Mouse (Mus musculus) C2C12 (cell line): ENCODE data around the gene Gm44805. TPM values are rescaled to one million over a fixed set of nuclear protein-coding genes. Genes with fewer than 3 reads are reported as not detected.

Experiments used
- H3K27me3 ChIP-seq: one replicate; pipeline ENCODE4 v1.6.1; 2011; ENCODE audit not compliant: control insufficient read depth, insufficient read depth, insufficient read length
- H3K36me3 ChIP-seq: one replicate; pipeline ENCODE4 v1.6.1; 2011; ENCODE audit not compliant: control insufficient read depth, insufficient read depth
- H3K4me3 ChIP-seq: one replicate; pipeline ENCODE4 v1.5.1; 2011; ENCODE audit warnings: mild to moderate bottlenecking, control low read depth; ENCODE audit not compliant: poor library complexity, insufficient read depth, severe bottlenecking
- H3K79me2 ChIP-seq: one replicate; pipeline ENCODE4 v1.6.1; 2011; ENCODE audit not compliant: control insufficient read depth, insufficient read depth
- H3K79me3 ChIP-seq: one replicate; pipeline ENCODE4 v1.6.1; 2011; ENCODE audit warnings: low read depth, control low read depth
- H3ac ChIP-seq: one replicate; pipeline ENCODE3; 2011; ENCODE audit warnings: low read depth; ENCODE audit not compliant: control insufficient read depth, insufficient read length
- CEBPB ChIP-seq: IDR thresholded peaks from one replicate; pipeline ENCODE4 v1.6.1; 2011; ENCODE audit warnings: low read depth, mild to moderate bottlenecking, control low read depth, moderate library complexity
- CTCF ChIP-seq: IDR thresholded peaks from one replicate; pipeline ENCODE4 v1.5.1; 2011; ENCODE audit not compliant: control insufficient read depth, insufficient read depth, insufficient read length
- FOSL1 ChIP-seq: IDR thresholded peaks from one replicate; pipeline ENCODE4 v1.8.0; 2011; ENCODE audit warnings: mild to moderate bottlenecking, low read length; ENCODE audit not compliant: poor library complexity, insufficient read depth, severe bottlenecking
- MAX ChIP-seq: IDR thresholded peaks from one replicate; pipeline ENCODE4 v1.6.1; 2011; ENCODE audit warnings: mild to moderate bottlenecking, control low read depth
- MYOD1 ChIP-seq: IDR thresholded peaks from one replicate; pipeline ENCODE4 v1.6.1; 2011; ENCODE audit warnings: low read depth; ENCODE audit not compliant: control insufficient read depth, insufficient read length
- MYOG ChIP-seq: IDR thresholded peaks from one replicate; pipeline ENCODE4 v1.6.1; 2011; ENCODE audit not compliant: control insufficient read depth, insufficient read length; ENCODE audit errors: extremely low read depth
- USF1 ChIP-seq: IDR thresholded peaks from one replicate; pipeline ENCODE4 v1.6.1; 2011; ENCODE audit warnings: low read depth, mild to moderate bottlenecking, control low read depth, moderate library complexity
- polyA plus RNA-seq: library from polyadenylated mRNA; unstranded; fragments of >200 nt; fragmentation: generic; extraction: Trizol; gene quantifications from one replicate; pipeline ENCODE4 v1.2.1, GENCODE M21; 2012; ENCODE audit warnings: missing spikeins

Gm44805 gene
- polyA plus RNA-seq, 1 experiment = not detected

- no peak for TF ChIP-seq MYOG
- no peak for TF ChIP-seq USF1
- no peak for TF ChIP-seq MYOD1
- TF ChIP-seq MAX = no peak
- no peak for TF ChIP-seq CEBPB
- no peak for TF ChIP-seq CTCF
- TF ChIP-seq FOSL1 = no peak
- no peaks in the 10 kb centered on the region for H3K79me2 ChIP-seq
These were observed 47.4 kb downstream of the Gm44805 start for GRCm38 (mm10) chr7:19633855-19634254.

GRCm38 (mm10) chr7:19633197-19633596, 48.0 kb downstream of the Gm44805 start:
- H3K36me3 ChIP-seq = peaks cover 22% of the 10 kb centered on the region
- H3K79me3 ChIP-seq = no peaks in the 10 kb centered on the region
- no peak for TF ChIP-seq MYOG
- no peak for TF ChIP-seq MAX
- TF ChIP-seq USF1 = no peak
- TF ChIP-seq CTCF = no peak
- TF ChIP-seq MYOD1 = no peak
- TF ChIP-seq FOSL1 = no peak
- no peak for TF ChIP-seq CEBPB
- H3ac ChIP-seq = no peak overlapping the region
- no peaks in the 10 kb centered on the region for H3K27me3 ChIP-seq
- no peak overlapping the region for H3K4me3 ChIP-seq
- H3K79me2 ChIP-seq = no peaks in the 10 kb centered on the region

More at GRCm38 (mm10) chr7:19633855-19634254, 47.4 kb downstream of the Gm44805 start:
- no peak overlapping the region for H3K4me3 ChIP-seq
- no peak overlapping the region for H3ac ChIP-seq
- H3K27me3 ChIP-seq = no peaks in the 10 kb centered on the region
- peaks cover 22% of the 10 kb centered on the region for H3K36me3 ChIP-seq
- H3K79me3 ChIP-seq = no peaks in the 10 kb centered on the region

GRCm38 (mm10) chr7:19632720-19633119, 48.5 kb downstream of the Gm44805 start:
- H3K79me2 ChIP-seq = no peaks in the 10 kb centered on the region

GRCm38 (mm10) chr7:19632275-19632674, 48.9 kb downstream of the Gm44805 start:
- Histone ChIP-seq H3K4me3 (no peak overlapping the region), H3K27me3 (no peaks in the 10 kb centered on the region), H3K79me2 (no peaks in the 10 kb centered on the region), H3ac (no peak overlapping the region), H3K36me3 (peaks cover 22% of the 10 kb centered on the region), H3K79me3 (no peaks in the 10 kb centered on the region)
- TF ChIP-seq CEBPB (no peak), CTCF (no peak), USF1 (no peak), MYOD1 (no peak)

More at GRCm38 (mm10) chr7:19632720-19633119, 48.5 kb downstream of the Gm44805 start:
- TF ChIP-seq USF1 (no peak), CTCF (no peak), MAX (no peak), FOSL1 (no peak), MYOG (no peak), CEBPB (no peak), MYOD1 (no peak)
- Histone ChIP-seq H3K36me3 (peaks cover 22% of the 10 kb centered on the region), H3K79me3 (no peaks in the 10 kb centered on the region), H3K4me3 (no peak overlapping the region), H3ac (no peak overlapping the region), H3K27me3 (no peaks in the 10 kb centered on the region)

DNA sequence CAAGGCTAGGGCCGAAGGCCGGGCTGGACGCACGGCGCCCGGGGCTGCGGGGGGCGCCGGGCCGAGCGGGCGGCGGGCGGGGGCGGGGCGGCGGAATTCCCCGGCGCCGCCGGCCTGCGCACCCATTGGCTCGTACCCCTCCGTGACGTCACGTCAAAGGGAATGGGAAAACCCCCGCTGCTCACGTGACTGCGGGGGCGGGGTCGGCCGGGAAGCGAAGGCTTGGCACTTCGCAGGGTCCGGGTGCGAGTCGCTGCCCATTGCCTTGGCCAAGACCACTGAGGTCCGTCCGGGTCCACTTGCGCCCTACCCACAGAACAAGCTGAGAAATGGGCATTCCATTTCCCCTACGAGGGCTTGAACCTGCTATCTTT, 51.9 kb downstream of the Gm44805 start, which contains the start of gene Relb:
Relb (minus strand) TSS at position 78 of the 374 bp plus-strand sequence.
- H3ac ChIP-seq = peak within 1 kb of the TSS; percentile 92
- H3K4me3 ChIP-seq = peak within 1 kb of the TSS; percentile 45
- H3K27me3 ChIP-seq = no peaks in the 10 kb centered on the region
- TF ChIP-seq MAX (no peak), USF1 (peak; percentile 90)
- H3K36me3 ChIP-seq = peaks cover 7% of the 10 kb centered on the region
- H3K79me3 ChIP-seq = no peaks in the 10 kb centered on the region
- no peaks in the 10 kb centered on the region for H3K79me2 ChIP-seq

GRCm38 (mm10) chr7:19628536-19629360, 52.5 kb downstream of the Gm44805 start:
- no peak for TF ChIP-seq USF1
- no peak for TF ChIP-seq FOSL1
- no peak for TF ChIP-seq MYOD1
- no peak for TF ChIP-seq MYOG
- no peak for TF ChIP-seq CEBPB
- no peak for TF ChIP-seq MAX
- no peak for TF ChIP-seq CTCF
- H3K79me3 ChIP-seq = no peaks in the 10 kb centered on the region
- H3K4me3 ChIP-seq = peak overlapping the region; percentile 45
- H3K79me2 ChIP-seq = no peaks in the 10 kb centered on the region
- peaks cover 3% of the 10 kb centered on the region for H3K36me3 ChIP-seq
- H3K27me3 ChIP-seq = no peaks in the 10 kb centered on the region
- peak overlapping the region; percentile 92 for H3ac ChIP-seq
